Mouse (Mus musculus): Measurements from ENCODE around the gene Ctnnd2. TPM values are rescaled to one million over a fixed set of nuclear protein-coding genes. Genes with fewer than 3 reads are reported as not detected.
A peak's percentile ranks its signal among the peaks of the same experiment; 100 is the strongest.

Gene Ctnnd2
- total RNA-seq, 2 experiments from 2014 or later = 223 to 236 TPM

DNA sequence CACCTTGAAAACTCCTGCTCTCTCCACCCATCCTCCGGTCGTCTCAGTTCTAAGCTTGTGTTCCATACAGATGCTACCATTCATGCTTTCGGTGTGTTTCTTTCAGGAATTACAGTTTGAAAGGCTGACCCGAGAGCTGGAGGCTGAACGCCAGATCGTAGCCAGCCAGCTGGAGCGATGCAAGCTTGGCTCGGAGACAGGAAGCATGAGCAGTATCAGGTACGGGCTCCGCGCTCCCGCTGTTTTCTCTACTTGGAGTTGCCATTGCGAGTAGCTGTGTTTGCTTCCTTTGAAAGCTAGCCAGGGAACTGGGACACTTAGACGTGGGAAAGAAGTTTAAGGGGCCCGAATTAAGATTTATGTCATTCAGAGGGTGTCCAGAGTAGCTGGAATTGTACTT lies 308.3 kb downstream of the Ctnnd2 start:
- peak; percentile 47 to 52 for DNase-seq (ENCODE audit: low spot score in 2 of 2)

DNA sequence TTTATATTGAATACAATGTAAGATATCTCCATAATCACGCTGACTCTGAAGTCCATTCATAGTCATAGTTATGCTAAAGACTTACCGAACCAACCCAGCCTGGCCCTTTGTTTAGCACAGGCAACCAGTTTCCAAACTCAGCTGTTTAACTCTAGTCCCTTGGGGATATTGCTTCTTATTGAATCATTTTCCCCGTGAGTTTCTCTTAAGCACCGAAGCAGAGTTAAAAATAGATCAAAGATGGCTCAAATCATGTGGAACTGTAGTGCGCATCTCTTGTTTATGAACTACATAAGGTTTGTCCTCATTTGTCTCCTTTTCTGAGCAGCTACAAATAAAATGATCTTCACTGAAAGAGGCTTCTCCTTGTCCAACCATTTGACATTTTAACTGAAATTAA lies 334.1 kb downstream of the Ctnnd2 start:
- DNase-seq (ENCODE audit: low spot score in 2 of 2) = no peak

GRCm38 (mm10) chr15:30512467-30512866 lies 340.1 kb downstream of the Ctnnd2 start:
- no peak for DNase-seq (ENCODE audit: low spot score in 2 of 2)

- no peak for DNase-seq (ENCODE audit: low spot score in 2 of 2)
These were observed 340.7 kb downstream of the Ctnnd2 start for GRCm38 (mm10) chr15:30513122-30513521.

DNA sequence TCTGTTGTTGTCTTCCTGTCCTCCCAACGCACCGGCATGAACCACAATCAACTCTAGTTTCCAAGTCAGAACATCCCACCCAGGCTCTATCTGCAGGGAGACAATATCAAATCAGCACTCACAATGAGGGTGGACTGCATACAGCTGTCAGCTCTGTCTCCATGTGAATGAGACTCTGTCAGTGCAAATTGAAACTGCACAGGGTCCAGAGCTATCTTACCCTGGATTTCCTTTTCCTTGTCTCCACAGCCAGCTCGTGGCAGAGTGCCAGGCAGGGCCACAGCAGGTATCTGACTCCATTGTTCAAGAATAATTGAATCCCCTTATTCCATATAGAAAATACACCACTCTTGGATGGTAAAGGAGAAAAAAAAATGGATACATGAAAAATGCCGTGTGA lies 343.0 kb downstream of the Ctnnd2 start:
- DNase-seq (ENCODE audit: low spot score in 2 of 2) = no peak

- DNase-seq (ENCODE audit: low spot score in 2 of 2) = no peak
These were observed 369.1 kb downstream of the Ctnnd2 start for GRCm38 (mm10) chr15:30541459-30541858.

DNA sequence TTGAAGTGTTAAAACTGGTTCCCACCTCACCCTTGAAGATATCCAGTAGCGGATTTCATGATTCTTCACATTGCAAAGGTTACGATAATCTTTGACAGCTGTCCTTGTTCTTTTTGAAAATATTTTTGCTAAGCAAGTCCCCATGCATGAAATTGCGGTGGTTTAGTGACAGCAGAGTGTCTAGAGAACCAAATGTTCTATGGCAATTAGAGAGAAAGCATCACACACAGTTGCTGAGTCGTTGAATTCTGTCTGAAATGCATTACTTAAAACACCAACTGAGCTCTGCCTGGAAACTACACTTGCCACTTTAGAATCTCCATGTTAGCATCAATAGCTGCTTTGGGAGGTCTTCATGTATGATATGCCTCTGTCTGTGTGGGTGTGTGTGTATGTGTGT lies 375.9 kb downstream of the Ctnnd2 start:
- no peak for DNase-seq (ENCODE audit: low spot score in 2 of 2)

DNA sequence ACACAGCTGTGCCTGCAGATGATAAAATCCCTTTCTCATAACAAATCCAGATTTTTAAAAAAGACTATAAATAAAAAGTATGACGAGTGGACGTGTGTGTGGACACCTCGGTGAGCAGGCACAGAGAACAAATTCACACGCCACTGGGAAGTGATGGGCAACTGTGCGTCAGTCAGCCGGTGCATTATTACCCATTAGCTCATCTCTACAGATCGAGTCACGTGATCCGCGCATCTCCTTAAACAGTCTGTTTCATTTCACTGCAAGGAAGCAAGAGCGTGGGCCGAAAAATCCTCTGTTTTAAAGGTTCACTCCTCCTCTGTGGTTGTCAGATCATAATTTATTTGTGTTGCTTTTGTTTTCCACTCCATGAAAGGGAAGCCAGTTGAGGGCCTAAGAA lies 378.6 kb downstream of the Ctnnd2 start:
- no peak for DNase-seq (ENCODE audit: low spot score in 2 of 2)

GRCm38 (mm10) chr15:30553910-30554406 lies 381.6 kb downstream of the Ctnnd2 start:
- DNase-seq (ENCODE audit: low spot score in 2 of 2) = no peak

DNA sequence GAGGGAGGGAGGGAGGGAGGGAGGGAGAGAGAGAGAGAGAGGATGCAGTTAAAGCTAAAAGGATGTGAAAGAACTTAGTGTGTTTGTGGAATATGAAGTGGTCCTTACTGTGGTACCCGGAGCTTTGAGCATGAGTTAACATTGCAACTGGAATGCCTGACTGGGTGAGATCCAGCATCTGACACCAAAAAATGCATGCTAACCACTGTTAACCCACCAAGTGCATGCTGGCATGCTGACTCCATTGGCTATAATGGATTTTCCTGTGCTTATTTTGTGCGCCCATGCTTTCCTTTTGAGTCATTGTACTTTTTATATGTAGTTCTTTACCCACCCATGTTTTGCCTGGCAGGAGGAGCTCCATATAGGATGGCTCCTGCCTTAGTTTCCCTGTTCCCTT lies 383.4 kb downstream of the Ctnnd2 start:
- DNase-seq (ENCODE audit: low spot score in 2 of 2) = no peak

DNA sequence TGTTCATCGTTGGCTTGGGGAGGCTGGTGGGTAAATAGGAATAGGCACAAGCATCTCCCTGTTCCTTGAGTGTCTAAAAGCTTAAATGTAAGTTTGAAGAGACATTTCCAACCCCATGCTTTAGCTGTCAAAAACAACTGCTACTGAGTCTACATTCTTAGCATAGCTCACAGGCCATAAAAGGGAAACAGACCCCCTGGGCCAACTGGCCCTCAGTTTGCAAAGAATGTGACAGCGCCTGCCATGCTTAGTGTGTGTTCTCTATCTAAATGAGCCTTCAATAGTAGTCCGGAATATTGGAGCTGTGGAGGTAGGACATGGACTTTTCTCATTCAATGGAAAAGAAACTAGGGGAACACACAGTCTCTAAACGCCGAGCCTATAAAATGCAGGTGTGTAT lies 390.0 kb downstream of the Ctnnd2 start:
- no peak for DNase-seq (ENCODE audit: low spot score in 2 of 2)

- DNase-seq (ENCODE audit: low spot score in 2 of 2) = no peak
These were observed 392.2 kb downstream of the Ctnnd2 start for GRCm38 (mm10) chr15:30564594-30564993.

DNA sequence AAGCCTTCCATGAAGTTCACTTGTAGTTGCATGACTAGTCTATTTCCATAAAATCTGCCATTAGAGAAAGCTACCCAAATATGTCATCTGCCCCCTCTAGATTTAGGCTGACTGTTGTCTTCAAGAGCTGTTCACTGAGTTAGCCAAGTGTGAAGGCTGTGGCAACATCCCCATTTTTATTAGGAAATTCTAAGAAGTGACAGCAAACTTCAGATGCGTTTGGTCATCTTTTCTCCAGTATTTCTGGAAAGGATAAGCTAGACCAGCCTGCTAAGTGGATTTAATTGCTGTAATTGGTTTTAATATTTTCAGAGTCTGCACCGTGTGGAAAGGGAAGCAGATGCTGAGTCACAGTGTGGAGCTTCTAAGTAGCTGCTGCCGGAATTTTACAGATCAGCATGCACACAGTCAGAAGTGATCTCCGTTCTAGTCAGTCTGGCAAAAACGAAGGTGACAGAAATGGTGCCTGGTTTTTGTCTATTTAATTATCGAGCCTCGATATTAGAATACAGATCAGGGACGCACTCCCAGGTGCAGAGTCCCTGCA lies 397.9 kb downstream of the Ctnnd2 start:
- DNase-seq (ENCODE audit: low spot score in 2 of 2) = no peak

DNA sequence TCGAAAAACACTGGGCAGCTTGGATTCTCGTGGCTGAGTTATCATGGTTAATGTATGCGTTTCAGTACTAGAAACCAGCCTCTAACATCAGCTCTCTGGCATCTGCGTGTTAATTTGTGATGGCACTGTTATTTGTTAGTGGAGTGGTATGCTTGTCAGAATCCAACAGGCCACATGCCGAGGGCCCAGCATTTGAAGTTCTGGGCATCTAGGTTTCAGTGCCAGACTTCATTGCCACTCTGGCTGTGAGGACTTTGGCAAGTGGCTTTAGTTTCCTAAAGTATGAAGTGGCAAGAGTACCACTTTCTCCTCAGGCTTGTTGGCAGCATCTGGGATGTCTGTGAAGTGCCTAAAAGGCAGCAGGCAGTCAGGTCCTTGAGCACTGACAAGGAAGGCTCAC lies 415.1 kb downstream of the Ctnnd2 start:
- DNase-seq (ENCODE audit: low spot score in 2 of 2) = no peak

- DNase-seq (ENCODE audit: low spot score in 2 of 2) = no peak
These were observed 418.5 kb downstream of the Ctnnd2 start for GRCm38 (mm10) chr15:30590865-30591264.

- DNase-seq (ENCODE audit: low spot score in 2 of 2) = no peak
These were observed 423.1 kb downstream of the Ctnnd2 start for GRCm38 (mm10) chr15:30595507-30595906.

GRCm38 (mm10) chr15:30610613-30611012 lies 438.2 kb downstream of the Ctnnd2 start:
- no peak for DNase-seq (ENCODE audit: low spot score in 2 of 2)

GRCm38 (mm10) chr15:30615451-30615850 lies 443.1 kb downstream of the Ctnnd2 start:
- no peak for DNase-seq (ENCODE audit: low spot score in 2 of 2)

DNA sequence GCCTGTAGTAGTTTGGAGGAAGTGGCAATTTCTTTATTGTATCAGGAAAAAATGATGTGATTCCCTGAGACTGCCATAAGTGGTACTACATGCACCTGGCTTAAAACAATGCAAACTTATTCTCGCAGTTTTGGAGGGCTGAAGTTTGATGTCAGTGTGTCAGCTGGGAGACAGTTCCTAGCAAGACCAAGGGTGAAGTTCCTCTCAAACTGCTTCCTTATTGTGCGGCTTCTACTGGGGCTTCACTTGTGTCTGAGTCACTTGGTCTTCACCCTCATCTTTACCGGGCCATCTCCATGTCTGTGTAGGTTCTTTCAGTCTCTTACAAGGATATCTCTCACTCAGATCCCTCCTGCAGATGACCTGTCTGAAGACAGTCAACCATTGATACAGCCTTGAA lies 444.5 kb downstream of the Ctnnd2 start:
- no peak for DNase-seq (ENCODE audit: low spot score in 2 of 2)

DNA sequence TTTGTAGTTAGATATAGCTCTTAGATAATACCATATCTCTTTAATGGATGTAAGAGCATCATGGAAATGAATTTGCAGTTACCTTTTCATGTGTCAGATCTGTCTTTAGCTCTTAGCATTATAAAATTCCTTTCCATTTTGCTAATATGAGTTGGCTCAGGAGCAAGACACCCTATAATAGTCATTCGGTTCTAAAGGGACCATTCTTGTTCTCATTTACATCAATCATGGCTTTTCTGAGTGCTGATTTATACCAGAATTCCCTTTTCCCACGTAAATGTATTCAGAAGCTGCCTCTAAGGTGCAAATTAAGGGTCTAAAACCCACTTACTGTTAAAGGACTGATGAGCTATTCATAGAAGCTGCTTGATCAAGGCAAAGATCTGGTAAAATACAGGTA lies 445.5 kb downstream of the Ctnnd2 start:
- no peak for DNase-seq (ENCODE audit: low spot score in 2 of 2)

- DNase-seq (ENCODE audit: low spot score in 2 of 2) = no peak
These were observed 456.1 kb downstream of the Ctnnd2 start for GRCm38 (mm10) chr15:30628524-30628923.

DNA sequence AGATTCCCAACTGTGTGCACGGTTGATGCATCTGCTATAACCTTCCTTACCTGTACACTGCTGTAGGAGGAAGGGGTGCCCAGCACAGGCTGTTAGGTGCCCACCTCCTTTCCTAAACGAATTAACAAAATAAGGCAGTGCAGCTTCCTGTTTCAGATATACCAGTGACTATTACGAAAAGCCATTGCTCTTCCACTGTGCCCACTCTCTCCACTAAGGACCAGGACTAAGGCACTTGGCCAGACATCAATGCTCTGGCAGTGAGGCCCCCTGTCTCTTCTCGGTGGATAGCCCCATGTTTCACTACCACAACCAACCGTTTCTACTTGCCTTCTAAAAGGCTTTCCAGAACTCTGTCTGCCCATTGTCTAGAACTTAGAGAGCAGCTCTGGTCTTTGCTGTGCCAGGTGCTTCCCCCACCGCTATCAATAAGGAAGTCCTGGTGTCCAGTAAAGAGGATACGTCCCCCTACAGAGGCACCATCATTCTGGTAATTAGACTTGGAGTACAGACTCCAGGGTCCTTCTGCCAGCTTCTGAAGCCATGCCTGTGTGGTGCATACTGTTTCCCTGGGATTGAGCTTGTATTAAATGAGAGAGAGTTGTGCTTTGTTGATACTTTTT lies 459.8 kb downstream of the Ctnnd2 start:
- DNase-seq (ENCODE audit: low spot score in 2 of 2) = no peak

- DNase-seq (ENCODE audit: low spot score in 2 of 2) = no peak
These were observed 461.5 kb downstream of the Ctnnd2 start for GRCm38 (mm10) chr15:30633917-30634316.
